Mouse (Mus musculus): Measurements from ENCODE around the gene Fmod. TPM values are rescaled to one million over a fixed set of nuclear protein-coding genes. Genes with fewer than 3 reads are reported as not detected.

The Fmod gene
- polyA plus RNA-seq, 1 experiment, result 12.4 TPM

DNA sequence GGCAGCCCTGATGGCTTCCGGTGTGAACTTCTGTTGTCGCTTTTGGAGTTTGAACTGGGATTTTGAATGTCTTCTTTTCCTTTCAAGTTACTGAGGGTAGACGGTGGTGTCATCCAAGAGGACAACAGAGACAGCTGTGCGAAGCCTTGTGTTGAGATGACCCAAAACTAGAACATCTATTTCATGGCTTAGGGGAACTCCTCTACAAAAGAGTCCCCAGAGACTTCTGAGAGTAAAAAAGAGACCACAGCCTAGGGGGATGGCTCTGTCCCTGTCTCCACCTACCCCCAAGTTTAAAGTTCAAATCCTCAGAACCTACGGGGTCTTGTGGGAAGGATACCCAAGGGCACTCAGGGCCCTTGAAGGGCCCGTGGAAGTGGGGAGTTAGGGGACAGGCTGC is 7.8 kb downstream of the Fmod start:
- DNase-seq (ENCODE audit: low read depth in 1 of 2, low spot score in 2 of 2), result no peak
- H3K36me3 ChIP-seq (ENCODE audit: control insufficient read depth, insufficient read depth, low read length), result no peaks in the 10 kb centered on the region
- no peaks in the 10 kb centered on the region for H3K4me1 ChIP-seq (ENCODE audit: control insufficient read depth, insufficient read depth, insufficient read length)
- TF ChIP-seq POLR2A (IDR thresholded peaks at IDR 0.05; ENCODE audit: low read depth, low read length), result no peak
- no peak for TF ChIP-seq CTCF (IDR thresholded peaks at IDR 0.05; ENCODE audit: extremely low read depth, insufficient read depth, insufficient read length, insufficient replicate concordance)
- WGBS, result 89% methylated on average over 6 of the region's 6 CpGs
- H3K4me3 ChIP-seq (ENCODE audit: extremely low read depth, insufficient read depth, insufficient read length), result no peak overlapping the region
- no peaks in the 10 kb centered on the region for H3K27me3 ChIP-seq (ENCODE audit: control insufficient read depth, insufficient read depth, low read length)
- H3K27ac ChIP-seq (ENCODE audit: insufficient read depth, low read length), result no peak overlapping the region

- Histone ChIP-seq H3K4me1 (ENCODE audit: control insufficient read depth, insufficient read depth, insufficient read length) (no peaks in the 10 kb centered on the region), H3K4me3 (ENCODE audit: extremely low read depth, insufficient read depth, insufficient read length) (no peak overlapping the region), H3K27me3 (ENCODE audit: control insufficient read depth, insufficient read depth, low read length) (no peaks in the 10 kb centered on the region), H3K36me3 (ENCODE audit: control insufficient read depth, insufficient read depth, low read length) (no peaks in the 10 kb centered on the region), H3K27ac (ENCODE audit: insufficient read depth, low read length) (no peak overlapping the region)
- DNase-seq (ENCODE audit: low read depth in 1 of 2, low spot score in 2 of 2), result peak in 1 of 2 experiments; percentile 45
- TF ChIP-seq CTCF (IDR thresholded peaks at IDR 0.05; ENCODE audit: extremely low read depth, insufficient read depth, insufficient read length, insufficient replicate concordance), result peak; percentile 63; the same call in 1 of the 2 replicates
- TF ChIP-seq POLR2A (IDR thresholded peaks at IDR 0.05; ENCODE audit: low read depth, low read length), result no peak
- WGBS, result 4% methylated on average over 9 of the region's 9 CpGs
Measured at GRCm38 (mm10) chr1:134045971-134046370, 8.9 kb downstream of the Fmod start.

DNA sequence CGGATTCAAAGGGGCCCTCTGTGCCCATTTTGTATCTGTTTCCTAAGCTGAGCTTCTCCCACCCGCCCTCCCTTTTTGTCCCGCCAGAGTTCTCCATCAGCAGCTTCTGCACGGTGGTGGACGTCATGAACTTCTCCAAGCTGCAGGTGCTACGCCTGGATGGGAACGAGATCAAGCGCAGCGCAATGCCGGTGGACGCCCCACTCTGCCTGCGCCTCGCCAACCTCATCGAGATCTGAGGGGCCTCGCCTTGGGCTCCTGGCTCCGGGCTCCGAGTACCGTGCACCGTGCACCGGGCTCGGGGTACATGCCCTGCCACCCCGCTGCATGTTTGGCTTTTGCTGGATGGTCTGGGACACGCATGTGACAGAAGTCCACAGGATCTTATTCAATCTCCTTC is 9.3 kb downstream of the Fmod start:
- 32% methylated on average over 23 of the region's 23 CpGs for WGBS
- TF ChIP-seq CTCF (IDR thresholded peaks at IDR 0.05; ENCODE audit: extremely low read depth, insufficient read depth, insufficient read length, insufficient replicate concordance) (no peak), POLR2A (IDR thresholded peaks at IDR 0.05; ENCODE audit: low read depth, low read length) (no peak)
- H3K4me3 ChIP-seq (ENCODE audit: extremely low read depth, insufficient read depth, insufficient read length), result no peak overlapping the region
- H3K4me1 ChIP-seq (ENCODE audit: control insufficient read depth, insufficient read depth, insufficient read length), result no peaks in the 10 kb centered on the region
- H3K27ac ChIP-seq (ENCODE audit: insufficient read depth, low read length), result no peak overlapping the region
- no peaks in the 10 kb centered on the region for H3K36me3 ChIP-seq (ENCODE audit: control insufficient read depth, insufficient read depth, low read length)
- no peaks in the 10 kb centered on the region for H3K27me3 ChIP-seq (ENCODE audit: control insufficient read depth, insufficient read depth, low read length)
- DNase-seq (ENCODE audit: low read depth in 1 of 2, low spot score in 2 of 2), result no peak

GRCm38 (mm10) chr1:134047431-134047830 is 10.4 kb downstream of the Fmod start:
- no peak for TF ChIP-seq POLR2A (IDR thresholded peaks at IDR 0.05; ENCODE audit: low read depth, low read length)
- no peaks in the 10 kb centered on the region for H3K27me3 ChIP-seq (ENCODE audit: control insufficient read depth, insufficient read depth, low read length)
- no peak for DNase-seq (ENCODE audit: low read depth in 1 of 2, low spot score in 2 of 2)
- no peak overlapping the region for H3K27ac ChIP-seq (ENCODE audit: insufficient read depth, low read length)
- 85% methylated on average over 6 of the region's 6 CpGs for WGBS
- no peaks in the 10 kb centered on the region for H3K4me1 ChIP-seq (ENCODE audit: control insufficient read depth, insufficient read depth, insufficient read length)
- no peaks in the 10 kb centered on the region for H3K36me3 ChIP-seq (ENCODE audit: control insufficient read depth, insufficient read depth, low read length)
- no peak overlapping the region for H3K4me3 ChIP-seq (ENCODE audit: extremely low read depth, insufficient read depth, insufficient read length)

DNA sequence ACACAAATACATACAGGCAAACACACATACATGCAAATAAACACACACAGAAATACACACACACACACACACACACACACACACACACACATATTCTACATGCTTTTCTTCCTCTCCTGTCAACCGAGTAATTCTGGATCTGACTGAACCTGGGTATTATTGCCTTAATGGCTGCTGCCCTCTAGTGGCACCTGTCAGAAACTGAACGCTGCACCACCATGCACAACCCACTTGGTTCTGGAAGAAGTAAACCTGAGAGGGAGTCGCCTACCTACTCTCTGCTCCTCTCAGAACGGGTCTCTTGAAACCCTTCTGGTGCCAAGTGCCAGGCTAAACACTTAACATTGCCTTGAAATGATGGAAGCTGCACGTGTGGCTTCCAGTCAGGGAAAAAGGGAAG is 11.7 kb downstream of the Fmod start:
- Histone ChIP-seq H3K4me3 (ENCODE audit: extremely low read depth, insufficient read depth, insufficient read length) (no peak overlapping the region), H3K4me1 (ENCODE audit: control insufficient read depth, insufficient read depth, insufficient read length) (no peaks in the 10 kb centered on the region), H3K36me3 (ENCODE audit: control insufficient read depth, insufficient read depth, low read length) (no peaks in the 10 kb centered on the region), H3K27ac (ENCODE audit: insufficient read depth, low read length) (no peak overlapping the region), H3K27me3 (ENCODE audit: control insufficient read depth, insufficient read depth, low read length) (no peaks in the 10 kb centered on the region)
- DNase-seq (ENCODE audit: low read depth in 1 of 2, low spot score in 2 of 2), result peak in 1 of 2 experiments; percentile 63
- WGBS, result 4% methylated on average over 5 of the region's 5 CpGs
- no peak for TF ChIP-seq POLR2A (IDR thresholded peaks at IDR 0.05; ENCODE audit: low read depth, low read length)
- peak; percentile 63; the same call in 1 of the 2 replicates for TF ChIP-seq CTCF (IDR thresholded peaks at IDR 0.05; ENCODE audit: extremely low read depth, insufficient read depth, insufficient read length, insufficient replicate concordance)

- H3K36me3 ChIP-seq (ENCODE audit: control insufficient read depth, insufficient read depth, low read length), result no peaks in the 10 kb centered on the region
- 68% methylated on average over 6 of the region's 6 CpGs for WGBS
- no peaks in the 10 kb centered on the region for H3K4me1 ChIP-seq (ENCODE audit: control insufficient read depth, insufficient read depth, insufficient read length)
- no peak for DNase-seq (ENCODE audit: low read depth in 1 of 2, low spot score in 2 of 2)
- TF ChIP-seq POLR2A (IDR thresholded peaks at IDR 0.05; ENCODE audit: low read depth, low read length) (no peak), CTCF (IDR thresholded peaks at IDR 0.05; ENCODE audit: extremely low read depth, insufficient read depth, insufficient read length, insufficient replicate concordance) (no peak)
- no peak overlapping the region for H3K27ac ChIP-seq (ENCODE audit: insufficient read depth, low read length)
- no peak overlapping the region for H3K4me3 ChIP-seq (ENCODE audit: extremely low read depth, insufficient read depth, insufficient read length)
- no peaks in the 10 kb centered on the region for H3K27me3 ChIP-seq (ENCODE audit: control insufficient read depth, insufficient read depth, low read length)
Measured at GRCm38 (mm10) chr1:134049542-134049941, 12.5 kb downstream of the Fmod start.

GRCm38 (mm10) chr1:134053207-134053606 is 16.2 kb downstream of the Fmod start:
- Histone ChIP-seq H3K4me1 (ENCODE audit: control insufficient read depth, insufficient read depth, insufficient read length) (no peaks in the 10 kb centered on the region), H3K27ac (ENCODE audit: insufficient read depth, low read length) (no peak overlapping the region), H3K27me3 (ENCODE audit: control insufficient read depth, insufficient read depth, low read length) (no peaks in the 10 kb centered on the region), H3K36me3 (ENCODE audit: control insufficient read depth, insufficient read depth, low read length) (no peaks in the 10 kb centered on the region), H3K4me3 (ENCODE audit: extremely low read depth, insufficient read depth, insufficient read length) (no peak overlapping the region)
- TF ChIP-seq POLR2A (IDR thresholded peaks at IDR 0.05; ENCODE audit: low read depth, low read length) (no peak), CTCF (IDR thresholded peaks at IDR 0.05; ENCODE audit: extremely low read depth, insufficient read depth, insufficient read length, insufficient replicate concordance) (peak; percentile 94; the same call in 1 of the 2 replicates)
- WGBS, result 3% methylated on average over 6 of the region's 6 CpGs
- DNase-seq (ENCODE audit: low read depth in 1 of 2, low spot score in 2 of 2), result peak; percentile 68 to 80

Measured in spleen, adult 2 months (tissue).